Mouse (Mus musculus) heart, embryonic 14.5 days (tissue): ENCODE results near the gene Blmh. TPM values are rescaled to one million over a fixed set of nuclear protein-coding genes. Genes with fewer than 3 reads are reported as not detected.
A peak's percentile ranks its signal among the peaks of the same experiment; 100 is the strongest.

Experiments used
- ATAC-seq: fragments of 200-750 bp; cut with Nextera tagmentation; 2 replicates; pipeline ENCODE4 v1.8.0; 2017; ENCODE audit warnings: low read depth, moderate TSS enrichment; ENCODE audit not compliant: insufficient number of reproducible peaks, insufficient read depth, low FRiP score
- H3K27ac ChIP-seq, 2 experiments: fragments of 200-500 bp in 1 of 2; fragments of 300-500 bp in 1 of 2; sonication (generic) in 1 of 2; replicated peaks in 1 of 2; 2 replicates each; pipeline ENCODE4 v1.5.1; 2012 to 2014; ENCODE audit warnings: low read depth in 2 of 2, low read length in 2 of 2, control low read depth in 1 of 2, mild to moderate bottlenecking in 1 of 2, mixed read lengths in 1 of 2; ENCODE audit not compliant: control insufficient read depth in 1 of 2, insufficient read depth in 1 of 2
- H3K27me3 ChIP-seq: fragments of 300-500 bp; sonication (generic); 2 replicates; pipeline ENCODE4 v1.6.1; 2014; ENCODE audit warnings: mild to moderate bottlenecking, low read length, control low read depth; ENCODE audit not compliant: control insufficient read depth, insufficient read depth
- H3K36me3 ChIP-seq: fragments of 300-500 bp; sonication (generic); 2 replicates; pipeline ENCODE4 v1.6.1; 2014; ENCODE audit warnings: mild to moderate bottlenecking, control low read depth, low read length, mixed read lengths; ENCODE audit not compliant: control insufficient read depth, insufficient read depth
- H3K4me1 ChIP-seq, 2 experiments: fragments of 200-500 bp in 1 of 2; fragments of 300-500 bp in 1 of 2; sonication (generic) in 1 of 2; 2 replicates each; pipeline ENCODE4 v1.6.1; 2012 to 2014; ENCODE audit warnings: low read length in 2 of 2, control low read depth in 1 of 2, mixed read lengths in 1 of 2; ENCODE audit not compliant: control insufficient read depth in 2 of 2, insufficient read depth in 2 of 2
- H3K4me2 ChIP-seq: fragments of 300-500 bp; sonication (generic); 2 replicates; pipeline ENCODE4 v1.6.1; 2014; ENCODE audit warnings: mild to moderate bottlenecking, low read length
- H3K4me3 ChIP-seq, 2 experiments: fragments of 200-500 bp in 1 of 2; fragments of 300-500 bp in 1 of 2; sonication (generic) in 1 of 2; 2 replicates each; pipeline ENCODE4 v1.5.1; 2012 to 2014; ENCODE audit warnings: low read length in 2 of 2, mild to moderate bottlenecking in 2 of 2, control low read depth in 1 of 2, low read depth in 1 of 2, moderate library complexity in 1 of 2; ENCODE audit not compliant: control insufficient read depth in 1 of 2, insufficient read depth in 1 of 2
- H3K9ac ChIP-seq: fragments of 300-500 bp; sonication (generic); 2 replicates; pipeline ENCODE4 v1.6.1; 2014; ENCODE audit warnings: mild to moderate bottlenecking, low read length
- H3K9me3 ChIP-seq: fragments of 300-500 bp; sonication (generic); 2 replicates; pipeline ENCODE4 v1.6.1; 2016; ENCODE audit warnings: low read length, control low read depth; ENCODE audit not compliant: control insufficient read depth
- WGBS: fragments of 180-500 bp; shearing (Covaris S2); extraction: QIAGEN DNeasy Blood & Tissue Kit; methylation state at CpG from one replicate; pipeline ENCODE4 v1.1.7; 2014; 5-methylcytosine and 5-hydroxymethylcytosine counted together
- polyA plus RNA-seq: library from polyadenylated mRNA; unstranded; fragments of >200 nt; fragmentation: Nextera tagmentation; extraction: Ambion mirVana; gene quantifications from 2 replicates; pipeline ENCODE4 v1.2.1, GENCODE M21; 2014

The Blmh gene
- polyA plus RNA-seq, 1 experiment from 2014 or later, result 89.7 TPM

GRCm38 (mm10) chr11:76893570-76893969, 31.0 kb upstream of the Blmh start:
- Histone ChIP-seq H3K27ac (peak overlapping the region; percentile 65 to 73), H3K9me3 (no peaks in the 10 kb centered on the region), H3K4me1 (peaks cover 11 to 15% of the 10 kb centered on the region in 2 experiments), H3K27me3 (no peaks in the 10 kb centered on the region), H3K36me3 (no peaks in the 10 kb centered on the region), H3K4me2 (peak overlapping the region; percentile 19; the same call in 1 of the 2 replicates), H3K9ac (no peak overlapping the region; the same call in 1 of the 2 replicates), H3K4me3 (no peak overlapping the region)
- ATAC-seq, result peak; percentile 74
- WGBS, result 34% methylated on average over 4 of the region's 4 CpGs

GRCm38 (mm10) chr11:76894240-76894639, 30.4 kb upstream of the Blmh start:
- Histone ChIP-seq H3K36me3 (no peaks in the 10 kb centered on the region), H3K27me3 (no peaks in the 10 kb centered on the region), H3K4me1 (peaks cover 10 to 15% of the 10 kb centered on the region in 2 experiments), H3K4me3 (no peak overlapping the region), H3K9me3 (no peaks in the 10 kb centered on the region), H3K9ac (no peak overlapping the region), H3K4me2 (peak overlapping the region; percentile 19; the same call in 1 of the 2 replicates), H3K27ac (peak overlapping the region; percentile 37 to 65)
- 23% methylated on average over 5 of the region's 5 CpGs for WGBS
- ATAC-seq, result peak; percentile 29; the same call in 1 of the 2 replicates

GRCm38 (mm10) chr11:76896360-76896759, 28.2 kb upstream of the Blmh start:
- H3K9ac ChIP-seq, result no peak overlapping the region
- H3K4me1 ChIP-seq, result peaks cover 4 to 5% of the 10 kb centered on the region in 2 experiments; a peak in 3 of 4 replicates
- H3K9me3 ChIP-seq, result no peaks in the 10 kb centered on the region
- no peaks in the 10 kb centered on the region for H3K27me3 ChIP-seq
- no peak overlapping the region for H3K4me2 ChIP-seq
- WGBS, result 40% methylated on average over 6 of the region's 6 CpGs
- H3K4me3 ChIP-seq, result no peak overlapping the region
- no peak overlapping the region for H3K27ac ChIP-seq
- ATAC-seq, result no peak
- no peaks in the 10 kb centered on the region for H3K36me3 ChIP-seq

DNA sequence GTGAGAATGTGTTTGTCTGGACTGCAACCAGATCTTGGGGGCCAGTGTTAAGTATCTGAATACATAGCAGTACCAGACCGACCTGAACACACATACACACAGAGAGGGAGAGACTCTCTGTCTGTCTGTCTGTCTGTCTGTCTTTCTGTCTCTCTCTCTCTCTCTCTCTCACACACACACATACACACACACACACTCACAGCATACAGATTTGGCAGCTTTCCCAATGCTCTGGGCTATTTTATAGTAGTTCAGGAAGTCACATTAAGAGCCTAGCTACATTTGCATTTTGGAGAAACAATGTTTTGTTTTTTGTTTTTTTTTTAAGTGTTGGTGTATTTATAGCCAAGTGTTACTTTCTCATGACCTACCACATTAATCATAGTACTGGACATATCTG, 27.5 kb upstream of the Blmh start:
- no peak for ATAC-seq
- Histone ChIP-seq H3K36me3 (no peaks in the 10 kb centered on the region), H3K9ac (no peak overlapping the region), H3K9me3 (no peaks in the 10 kb centered on the region), H3K27me3 (no peaks in the 10 kb centered on the region), H3K4me2 (no peak overlapping the region), H3K4me1 (peaks cover 4 to 5% of the 10 kb centered on the region in 2 experiments; a peak in 3 of 4 replicates), H3K27ac (no peak overlapping the region), H3K4me3 (no peak overlapping the region)
- 50% methylated on average over 1 of the region's 1 CpGs for WGBS

- H3K27ac ChIP-seq, result no peak overlapping the region
These were observed 26.7 kb upstream of the Blmh start for GRCm38 (mm10) chr11:76897871-76898270.

DNA sequence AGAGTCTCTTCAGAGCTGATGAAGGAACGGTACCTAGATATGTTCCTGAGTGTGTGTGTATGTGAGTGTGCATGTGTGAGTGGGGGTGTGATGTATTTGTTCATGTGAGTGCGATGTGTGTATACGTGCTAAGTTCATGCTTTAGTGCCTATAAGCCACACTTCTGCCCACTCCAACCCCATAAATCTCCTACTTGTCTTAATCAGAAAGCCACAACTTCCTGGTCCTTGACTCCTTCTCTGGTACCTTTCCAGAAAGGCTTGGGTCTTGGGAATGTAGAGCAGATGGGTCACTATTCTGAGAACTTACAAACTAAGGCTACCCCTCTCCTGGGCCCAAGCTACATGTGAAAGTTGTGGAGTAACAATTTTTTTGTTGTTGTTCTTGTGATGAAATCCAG, 25.9 kb upstream of the Blmh start:
- no peak for ATAC-seq
- H3K9me3 ChIP-seq, result no peaks in the 10 kb centered on the region
- H3K27ac ChIP-seq, result no peak overlapping the region
- H3K36me3 ChIP-seq, result no peaks in the 10 kb centered on the region
- H3K4me1 ChIP-seq, result peaks cover 0 to 4% of the 10 kb centered on the region in 2 experiments; a peak in 1 of 4 replicates
- no peak overlapping the region for H3K4me2 ChIP-seq
- 97% methylated on average over 3 of the region's 3 CpGs for WGBS
- H3K4me3 ChIP-seq, result no peak overlapping the region
- H3K27me3 ChIP-seq, result no peaks in the 10 kb centered on the region
- no peak overlapping the region for H3K9ac ChIP-seq

More at GRCm38 (mm10) chr11:76897871-76898270, 26.7 kb upstream of the Blmh start:
- no peak for ATAC-seq
- Histone ChIP-seq H3K4me3 (no peak overlapping the region), H3K36me3 (no peaks in the 10 kb centered on the region), H3K4me2 (no peak overlapping the region), H3K9me3 (no peaks in the 10 kb centered on the region), H3K4me1 (peaks cover 4 to 5% of the 10 kb centered on the region in 2 experiments; a peak in 3 of 4 replicates), H3K9ac (no peak overlapping the region), H3K27me3 (no peaks in the 10 kb centered on the region)
- 54% methylated on average over 3 of the region's 3 CpGs for WGBS

GRCm38 (mm10) chr11:76899758-76900738, 24.6 kb upstream of the Blmh start:
- H3K9ac ChIP-seq, result no peak overlapping the region
- no peak overlapping the region for H3K4me2 ChIP-seq
- no peaks in the 10 kb centered on the region for H3K36me3 ChIP-seq
- 57% methylated on average over 5 of the region's 5 CpGs for WGBS
- no peaks in the 10 kb centered on the region for H3K27me3 ChIP-seq
- no peaks in the 10 kb centered on the region for H3K9me3 ChIP-seq
- H3K27ac ChIP-seq, result no peak overlapping the region
- no peak for ATAC-seq
- peaks cover 0 to 4% of the 10 kb centered on the region in 2 experiments; a peak in 1 of 4 replicates for H3K4me1 ChIP-seq
- no peak overlapping the region for H3K4me3 ChIP-seq
